Mouse (Mus musculus) bone marrow macrophage, adult 2 months (primary cell): Measurements from ENCODE around the gene Myo16.

ENCODE experiments used
- CTCF ChIP-seq: IDR thresholded peaks from 2 replicates; pipeline ENCODE4 v1.5.1; 2012; ENCODE audit warnings: low read depth, mild to moderate bottlenecking, low read length, moderate library complexity
- POLR2A ChIP-seq: IDR thresholded peaks from 2 replicates; pipeline ENCODE4 v1.6.1; 2012; ENCODE audit warnings: mild to moderate bottlenecking, low read depth, low read length, borderline replicate concordance

DNA sequence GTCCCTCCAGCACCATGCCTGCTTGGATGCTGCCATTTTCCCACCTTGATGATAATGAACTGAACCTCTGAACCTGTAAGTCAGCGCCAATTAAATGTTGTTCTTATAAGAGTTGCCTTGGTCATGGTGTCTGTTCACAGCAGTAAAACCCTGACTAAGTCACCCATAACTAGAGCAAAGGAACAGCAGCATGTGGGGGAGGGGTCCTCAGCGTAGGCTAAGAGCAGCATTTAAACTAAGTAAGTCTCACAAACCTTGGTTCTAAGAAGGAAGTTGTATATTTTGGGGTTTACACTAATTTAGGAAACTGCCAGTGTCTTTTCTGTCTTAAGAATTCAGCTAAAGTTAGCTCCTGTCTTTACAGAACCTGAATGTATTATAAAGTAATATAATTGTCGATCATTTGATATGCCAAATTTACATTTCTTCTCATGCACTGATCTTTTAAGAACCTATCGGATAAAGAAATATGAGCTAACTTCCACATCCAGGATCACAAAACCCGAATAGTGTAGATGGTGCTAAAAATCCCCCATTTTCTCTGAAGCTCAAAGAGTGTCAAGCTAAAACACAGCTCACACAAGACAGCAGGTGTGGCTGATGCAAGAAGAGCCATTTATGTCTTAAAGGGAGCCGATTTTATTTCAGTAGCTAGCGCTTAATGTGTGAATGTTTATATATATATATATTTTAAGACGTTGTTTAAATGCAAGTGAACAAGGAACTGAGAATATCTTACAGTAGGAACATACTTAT, 45.0 kb upstream of the Myo16 start:
- TF ChIP-seq CTCF (no peak), POLR2A (no peak)
